Mouse (Mus musculus): ENCODE data around the gene Tlr12.

GRCm38 (mm10) chr4:128638265-128638923 lies 20.0 kb upstream of the Tlr12 start:
- TF ChIP-seq POLR2A (IDR thresholded peaks at IDR 0.05; ENCODE audit: low read depth, low read length) = no peak
- no peak for TF ChIP-seq CTCF (IDR thresholded peaks at IDR 0.05; ENCODE audit: extremely low read depth, insufficient read depth, insufficient read length, insufficient replicate concordance)

Measured in spleen, adult 2 months (tissue).